Mouse (Mus musculus): ENCODE measurements at regions not wholly inside any gene's neighbourhood (a gene's known extent, or its start where the extent isn't known, plus 50 kb on each side); places are given as distances from the start of the nearest gene placed in this dataset.

DNA sequence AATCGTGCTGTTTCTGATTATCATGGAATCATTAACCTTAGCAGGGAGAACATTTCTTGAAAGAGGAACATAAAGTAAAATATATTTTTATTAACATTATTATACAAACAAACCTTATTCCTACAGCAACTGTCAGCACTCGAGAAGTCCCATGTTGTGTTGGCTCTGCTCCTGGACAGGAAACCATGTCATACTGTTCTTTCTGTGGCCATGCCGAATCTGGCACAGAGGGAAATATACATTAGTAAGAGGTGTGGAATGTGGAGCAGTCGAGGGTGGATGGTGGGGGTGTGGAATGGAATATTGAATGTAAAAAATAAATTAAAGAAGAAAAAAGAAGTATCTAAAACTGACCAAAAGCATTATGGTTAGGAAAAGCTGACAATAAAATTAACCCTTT, 342.1 kb upstream of the Pmfbp1 start:
- Histone ChIP-seq H3K9me3 (peaks cover 11% of the 10 kb centered on the region), H3K4me2 (no peak overlapping the region), H3K27me3 (no peaks in the 10 kb centered on the region), H3K4me3 (no peak overlapping the region), H3K9ac (no peak overlapping the region), H3K27ac (no peak overlapping the region), H3K4me1 (0 out of 2 replicates have a peak, but pooled peaks cover 7% of the 10 kb centered on the region), H3K36me3 (no peaks in the 10 kb centered on the region)
- no peak for ATAC-seq (ENCODE audit: insufficient number of reproducible peaks, insufficient read depth, low FRiP score, low TSS enrichment, low read depth)
- WGBS = 86% methylated on average over 4 of the region's 4 CpGs

- Histone ChIP-seq H3K27ac (no peak overlapping the region), H3K4me1 (0 out of 2 replicates have a peak, but pooled peaks cover 7% of the 10 kb centered on the region), H3K27me3 (no peaks in the 10 kb centered on the region), H3K4me2 (peak overlapping the region; percentile 43), H3K9ac (no peak overlapping the region), H3K9me3 (peaks cover 11% of the 10 kb centered on the region), H3K4me3 (no peak overlapping the region), H3K36me3 (no peaks in the 10 kb centered on the region)
- no peak for ATAC-seq (ENCODE audit: insufficient number of reproducible peaks, insufficient read depth, low FRiP score, low TSS enrichment, low read depth)
- WGBS = 21% methylated on average over 11 of the region's 11 CpGs
Measured at GRCm38 (mm10) chr8:109155489-109155888, 338.3 kb upstream of the Pmfbp1 start.

DNA sequence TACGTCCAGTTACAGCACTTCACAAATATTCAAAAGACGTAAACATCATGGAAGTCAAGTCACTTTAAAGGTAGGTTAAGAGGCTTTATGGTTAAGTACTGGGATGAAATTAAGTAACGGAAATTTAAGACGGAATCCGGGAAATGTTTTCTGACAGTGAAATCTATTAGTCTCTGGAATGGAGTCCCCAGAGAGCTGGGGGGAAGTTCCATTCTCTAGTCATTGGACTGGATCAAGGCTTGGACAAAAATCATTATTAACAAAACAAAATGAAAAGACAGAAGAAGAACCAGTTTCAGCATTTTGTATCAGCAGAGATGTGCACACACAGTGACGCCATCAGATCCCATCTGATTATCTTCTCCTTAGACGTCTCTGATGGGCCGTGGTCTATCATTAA, 337.8 kb upstream of the Pmfbp1 start:
- H3K4me3 ChIP-seq = no peak overlapping the region
- H3K27me3 ChIP-seq = no peaks in the 10 kb centered on the region
- peaks cover 8% of the 10 kb centered on the region for H3K9me3 ChIP-seq
- peak overlapping the region; percentile 43 for H3K4me2 ChIP-seq
- no peak overlapping the region for H3K27ac ChIP-seq
- ATAC-seq (ENCODE audit: insufficient number of reproducible peaks, insufficient read depth, low FRiP score, low TSS enrichment, low read depth) = no peak
- 0 out of 2 replicates have a peak, but pooled peaks cover 7% of the 10 kb centered on the region for H3K4me1 ChIP-seq
- no peaks in the 10 kb centered on the region for H3K36me3 ChIP-seq
- H3K9ac ChIP-seq = no peak overlapping the region
- 44% methylated on average over 8 of the region's 8 CpGs for WGBS

DNA sequence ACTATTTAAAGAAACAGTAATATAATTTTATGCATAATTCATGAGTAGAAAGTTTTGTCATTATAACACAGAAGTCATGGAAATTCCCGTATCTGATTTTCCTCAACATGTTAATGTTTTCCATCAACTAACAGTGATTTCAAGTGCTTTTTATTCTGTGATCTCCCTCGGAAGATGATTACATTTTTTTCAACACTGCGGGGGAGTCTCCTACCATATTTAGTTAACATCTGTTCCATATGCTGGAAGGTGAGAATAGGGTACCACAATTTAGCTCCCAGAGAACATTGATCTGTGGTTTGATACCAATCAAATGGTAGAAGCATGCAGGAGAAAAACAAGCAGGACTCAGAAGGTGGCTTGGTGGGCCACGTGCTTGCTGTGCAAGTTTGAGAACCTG, 321.1 kb upstream of the Pmfbp1 start:
- Histone ChIP-seq H3K4me3 (no peak overlapping the region), H3K9ac (no peak overlapping the region), H3K27me3 (no peaks in the 10 kb centered on the region), H3K9me3 (no peaks in the 10 kb centered on the region), H3K4me1 (no peaks in the 10 kb centered on the region), H3K4me2 (no peak overlapping the region), H3K27ac (no peak overlapping the region), H3K36me3 (no peaks in the 10 kb centered on the region)
- WGBS = 64% methylated on average over 4 of the region's 4 CpGs
- ATAC-seq (ENCODE audit: insufficient number of reproducible peaks, insufficient read depth, low FRiP score, low TSS enrichment, low read depth) = no peak

DNA sequence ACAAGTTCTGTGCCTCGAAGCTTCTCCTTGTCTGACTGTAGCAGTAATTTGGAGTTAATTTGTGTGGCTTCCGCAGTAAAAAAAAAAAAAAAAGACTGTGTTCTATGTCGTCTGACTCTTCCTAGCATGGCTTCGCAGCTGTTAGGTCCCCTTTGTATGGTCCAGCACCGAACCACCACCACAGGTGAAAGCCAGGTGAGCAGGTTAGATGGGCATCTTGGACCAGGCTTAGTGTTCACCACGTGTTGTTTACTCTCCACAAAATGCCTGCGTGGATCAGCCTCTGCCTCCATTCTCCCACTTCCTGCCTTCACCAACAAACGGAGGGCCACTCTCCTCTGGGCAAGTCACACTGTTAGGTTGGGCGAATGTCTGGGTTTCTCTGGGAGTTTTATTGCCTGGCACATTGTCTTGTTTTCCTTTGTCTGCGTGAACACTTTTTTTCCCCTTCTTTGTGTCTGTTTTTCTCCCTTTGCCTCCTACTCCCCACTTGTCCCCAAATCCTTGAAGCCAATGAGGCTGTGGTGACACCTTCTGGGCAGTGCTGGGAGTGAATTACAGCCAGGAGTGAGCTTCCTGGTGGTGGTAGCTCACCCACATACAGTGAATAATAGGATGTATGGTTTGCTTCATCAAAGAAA, 308.1 kb upstream of the Pmfbp1 start:
- Histone ChIP-seq H3K27ac (peak overlapping the region; percentile 51), H3K9ac (peak overlapping the region; percentile 63), H3K4me2 (peak overlapping the region; percentile 59), H3K4me1 (peaks cover 13% of the 10 kb centered on the region), H3K9me3 (no peaks in the 10 kb centered on the region), H3K36me3 (no peaks in the 10 kb centered on the region), H3K27me3 (no peaks in the 10 kb centered on the region), H3K4me3 (peak overlapping the region; percentile 31)
- 22% methylated on average over 10 of the region's 10 CpGs for WGBS
- ATAC-seq (ENCODE audit: insufficient number of reproducible peaks, insufficient read depth, low FRiP score, low TSS enrichment, low read depth) = no peak

DNA sequence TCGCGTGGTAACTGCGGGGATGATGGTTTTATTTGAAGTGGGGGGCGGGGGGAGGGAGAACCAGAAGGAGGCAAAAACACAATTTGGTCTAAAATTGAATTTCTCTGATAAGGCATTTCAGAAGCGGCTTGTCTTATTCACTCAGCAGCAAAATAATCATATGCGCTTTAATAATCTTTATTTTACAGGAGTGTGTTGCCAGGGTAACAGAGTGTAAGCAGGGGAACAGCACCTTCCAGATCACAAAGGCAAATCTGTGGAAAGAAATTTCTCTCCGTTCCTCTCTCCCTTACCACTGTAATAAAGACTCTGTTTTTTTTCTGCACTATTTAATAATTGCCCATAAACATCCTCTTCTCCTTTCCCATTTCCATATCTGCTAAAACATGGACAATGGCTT, 306.2 kb upstream of the Pmfbp1 start:
- 81% methylated on average over 7 of the region's 7 CpGs for WGBS
- no peaks in the 10 kb centered on the region for H3K9me3 ChIP-seq
- peaks cover 13% of the 10 kb centered on the region for H3K4me1 ChIP-seq
- H3K27ac ChIP-seq = no peak overlapping the region
- H3K4me2 ChIP-seq = no peak overlapping the region
- no peak overlapping the region for H3K4me3 ChIP-seq
- no peaks in the 10 kb centered on the region for H3K27me3 ChIP-seq
- H3K9ac ChIP-seq = no peak overlapping the region
- ATAC-seq (ENCODE audit: insufficient number of reproducible peaks, insufficient read depth, low FRiP score, low TSS enrichment, low read depth) = no peak
- H3K36me3 ChIP-seq = no peaks in the 10 kb centered on the region

DNA sequence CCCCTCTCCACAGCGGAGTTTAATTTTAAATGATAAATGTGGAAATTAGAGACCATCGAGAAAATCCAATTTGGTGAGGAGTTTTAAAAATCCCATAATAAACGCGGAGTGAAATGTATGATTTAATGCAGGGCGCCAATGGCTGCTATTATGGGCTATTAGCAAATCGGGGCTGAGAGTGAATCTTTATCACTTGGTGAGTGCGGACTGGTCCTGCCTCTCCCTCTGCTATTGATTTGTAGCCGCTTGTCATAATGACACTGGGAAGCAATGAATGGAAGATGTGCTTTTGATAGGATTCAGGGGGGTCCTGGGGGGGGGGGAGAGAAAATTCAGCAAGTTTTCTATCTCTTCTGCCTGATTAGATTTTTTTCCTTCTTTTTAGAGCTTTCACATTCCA, 279.6 kb upstream of the Pmfbp1 start:
- Histone ChIP-seq H3K9ac (no peak overlapping the region), H3K4me2 (no peak overlapping the region), H3K27me3 (no peaks in the 10 kb centered on the region), H3K4me3 (no peak overlapping the region), H3K4me1 (no peaks in the 10 kb centered on the region), H3K36me3 (no peaks in the 10 kb centered on the region), H3K9me3 (no peaks in the 10 kb centered on the region), H3K27ac (no peak overlapping the region)
- no peak for ATAC-seq (ENCODE audit: insufficient number of reproducible peaks, insufficient read depth, low FRiP score, low TSS enrichment, low read depth)
- WGBS = 87% methylated on average over 8 of the region's 8 CpGs

DNA sequence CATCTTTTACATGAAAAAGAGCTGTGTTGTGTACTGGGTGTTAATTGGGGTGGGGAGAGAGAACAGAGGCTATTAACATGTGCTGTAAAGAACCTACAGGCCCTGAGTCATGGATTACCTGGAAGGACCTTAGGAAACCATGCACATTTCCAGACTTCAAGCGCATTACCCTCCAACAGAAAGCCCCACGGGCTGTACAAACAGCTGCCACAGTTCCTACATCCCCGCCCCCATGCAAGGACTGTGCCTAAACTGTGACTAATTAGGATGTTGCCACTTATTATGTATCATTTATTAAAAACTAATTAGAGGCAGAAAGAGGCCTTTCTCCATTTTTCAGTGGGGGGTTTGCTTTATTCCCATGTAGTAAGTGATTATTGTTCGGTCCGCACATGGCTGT, 277.5 kb upstream of the Pmfbp1 start:
- H3K36me3 ChIP-seq = no peaks in the 10 kb centered on the region
- H3K4me3 ChIP-seq = no peak overlapping the region
- 75% methylated on average over 5 of the region's 5 CpGs for WGBS
- no peaks in the 10 kb centered on the region for H3K4me1 ChIP-seq
- H3K9ac ChIP-seq = no peak overlapping the region
- H3K9me3 ChIP-seq = no peaks in the 10 kb centered on the region
- H3K27me3 ChIP-seq = no peaks in the 10 kb centered on the region
- H3K4me2 ChIP-seq = no peak overlapping the region
- ATAC-seq (ENCODE audit: insufficient number of reproducible peaks, insufficient read depth, low FRiP score, low TSS enrichment, low read depth) = no peak
- no peak overlapping the region for H3K27ac ChIP-seq

DNA sequence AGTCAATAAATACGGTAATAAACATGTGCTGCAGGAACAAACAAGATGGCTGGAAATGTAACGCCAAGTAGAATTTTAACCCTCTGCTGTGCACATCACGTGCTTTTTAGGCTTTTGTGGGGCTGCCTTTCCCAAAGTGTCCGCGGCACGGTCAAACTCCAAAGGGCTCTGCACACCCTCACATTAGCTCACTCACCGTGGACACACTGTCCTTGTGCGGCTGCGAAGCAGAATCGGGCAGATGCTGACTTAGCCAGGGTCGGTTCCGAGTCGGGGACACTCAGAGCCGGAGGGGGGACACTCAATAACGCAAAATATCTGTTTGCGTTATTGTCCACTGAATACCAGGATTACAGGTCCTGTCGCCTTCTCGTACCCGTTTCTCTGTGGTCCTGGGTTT, 276.5 kb upstream of the Pmfbp1 start:
- no peaks in the 10 kb centered on the region for H3K27me3 ChIP-seq
- ATAC-seq (ENCODE audit: insufficient number of reproducible peaks, insufficient read depth, low FRiP score, low TSS enrichment, low read depth) = no peak
- H3K27ac ChIP-seq = no peak overlapping the region
- H3K9me3 ChIP-seq = no peaks in the 10 kb centered on the region
- no peak overlapping the region for H3K9ac ChIP-seq
- no peak overlapping the region for H3K4me2 ChIP-seq
- H3K4me1 ChIP-seq = no peaks in the 10 kb centered on the region
- H3K4me3 ChIP-seq = no peak overlapping the region
- H3K36me3 ChIP-seq = no peaks in the 10 kb centered on the region
- 93% methylated on average over 19 of the region's 19 CpGs for WGBS

- 65% methylated on average over 32 of the region's 32 CpGs for WGBS
- no peaks in the 10 kb centered on the region for H3K27me3 ChIP-seq
- no peak for ATAC-seq (ENCODE audit: insufficient number of reproducible peaks, insufficient read depth, low FRiP score, low TSS enrichment, low read depth)
- H3K9ac ChIP-seq = no peak overlapping the region
- no peaks in the 10 kb centered on the region for H3K36me3 ChIP-seq
- H3K4me1 ChIP-seq = peaks cover 8% of the 10 kb centered on the region
- H3K4me3 ChIP-seq = no peak overlapping the region
- H3K4me2 ChIP-seq = no peak overlapping the region
- no peak overlapping the region for H3K27ac ChIP-seq
- no peaks in the 10 kb centered on the region for H3K9me3 ChIP-seq
Measured at GRCm38 (mm10) chr8:109232281-109233234, 261.3 kb upstream of the Pmfbp1 start.

DNA sequence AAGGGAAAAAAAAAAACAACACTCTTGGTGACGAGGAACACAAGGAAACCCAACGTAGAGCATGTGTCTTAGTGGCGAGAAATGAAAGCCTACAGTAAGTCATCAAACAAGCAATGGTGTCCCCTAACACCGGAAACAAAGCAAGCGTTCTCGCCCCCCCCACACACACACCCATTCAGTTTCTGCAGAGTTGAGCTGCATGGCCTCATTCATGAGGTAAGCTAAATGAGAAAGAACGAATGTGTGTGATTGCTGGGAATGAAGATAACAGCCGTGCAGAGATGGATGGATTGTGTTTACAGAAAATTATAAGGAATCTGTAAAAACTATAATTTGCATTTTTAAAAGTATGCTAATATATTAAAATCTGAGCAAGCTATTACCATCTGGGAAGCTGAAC, 248.3 kb upstream of the Pmfbp1 start:
- no peak overlapping the region for H3K4me3 ChIP-seq
- no peaks in the 10 kb centered on the region for H3K9me3 ChIP-seq
- no peaks in the 10 kb centered on the region for H3K27me3 ChIP-seq
- H3K27ac ChIP-seq = no peak overlapping the region
- H3K4me2 ChIP-seq = no peak overlapping the region
- H3K9ac ChIP-seq = no peak overlapping the region
- no peak for ATAC-seq (ENCODE audit: insufficient number of reproducible peaks, insufficient read depth, low FRiP score, low TSS enrichment, low read depth)
- H3K4me1 ChIP-seq = no peaks in the 10 kb centered on the region
- 81% methylated on average over 8 of the region's 8 CpGs for WGBS
- no peaks in the 10 kb centered on the region for H3K36me3 ChIP-seq

DNA sequence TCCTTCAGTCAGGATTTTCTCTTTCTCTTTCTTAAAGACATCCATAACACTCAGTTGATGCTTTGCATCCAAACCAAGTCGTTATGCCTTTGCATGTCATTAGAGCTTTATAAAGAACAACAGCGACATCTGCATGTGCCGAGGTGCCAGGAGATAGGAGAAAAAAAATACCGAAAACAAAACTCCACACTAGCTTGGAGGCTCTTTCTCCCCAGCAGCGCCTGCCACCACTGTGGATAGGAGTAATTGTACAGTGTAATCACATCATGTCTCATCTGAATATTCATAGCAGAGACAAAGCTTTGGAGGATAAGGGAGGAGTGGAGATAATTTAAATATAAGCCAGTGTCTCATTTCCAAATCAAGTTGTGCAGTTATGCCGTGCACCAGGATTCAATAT, 246.0 kb upstream of the Pmfbp1 start:
- H3K27ac ChIP-seq = no peak overlapping the region
- no peak overlapping the region for H3K9ac ChIP-seq
- no peaks in the 10 kb centered on the region for H3K27me3 ChIP-seq
- no peak overlapping the region for H3K4me3 ChIP-seq
- no peak overlapping the region for H3K4me2 ChIP-seq
- WGBS = 83% methylated on average over 6 of the region's 6 CpGs
- H3K9me3 ChIP-seq = no peaks in the 10 kb centered on the region
- 0 out of 2 replicates have a peak, but pooled peaks cover 6% of the 10 kb centered on the region for H3K4me1 ChIP-seq
- no peaks in the 10 kb centered on the region for H3K36me3 ChIP-seq
- ATAC-seq (ENCODE audit: insufficient number of reproducible peaks, insufficient read depth, low FRiP score, low TSS enrichment, low read depth) = no peak

Measured in embryonic facial prominence, embryonic 13.5 days (tissue).